Mouse (Mus musculus) heart, postnatal 25 days (tissue): ENCODE data around the gene 2310007B03Rik. TPM values are rescaled to one million over a fixed set of nuclear protein-coding genes. Genes with fewer than 3 reads are reported as not detected.

ENCODE experiments used
- DNase-seq: peaks from one replicate; pipeline ENCODE4 v3.0.0; 2022; ENCODE audit warnings: low spot score
- intact Hi-C: fragments of 180-260 bp; cut with DNase I; formaldehyde crosslinking; loops from one replicate; pipeline ENCODE4 v1.15.1; 2025
- total RNA-seq, 2 experiments: library from RNA; stranded (reverse); gene quantifications; 2 replicates each; pipeline ENCODE4 v1.2.3; 2021

2310007B03Rik gene
- total RNA-seq, 2 experiments from 2014 or later = not detected

DNA sequence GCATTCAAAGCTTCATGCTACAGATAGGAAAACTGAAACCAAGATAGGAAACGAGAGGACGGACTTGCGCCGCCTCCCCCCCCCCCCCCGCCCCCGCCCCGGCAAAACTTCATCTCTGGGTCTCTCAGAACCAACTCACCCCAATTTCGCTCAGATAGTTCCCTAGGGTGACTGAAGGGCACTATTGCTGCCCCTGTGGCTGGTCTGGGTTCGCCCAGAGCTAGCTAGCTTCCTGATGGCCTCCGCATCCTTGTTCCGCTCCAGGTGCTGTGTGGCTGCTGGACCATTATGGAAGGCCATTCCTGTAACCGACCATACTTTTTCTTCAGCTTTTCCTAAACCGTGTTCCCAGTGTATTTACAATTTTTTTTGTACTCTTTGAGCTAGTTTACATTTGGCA, 45.3 kb downstream of the 2310007B03Rik start:
- DNase-seq = no peak
- intact Hi-C loops = no loop called here

DNA sequence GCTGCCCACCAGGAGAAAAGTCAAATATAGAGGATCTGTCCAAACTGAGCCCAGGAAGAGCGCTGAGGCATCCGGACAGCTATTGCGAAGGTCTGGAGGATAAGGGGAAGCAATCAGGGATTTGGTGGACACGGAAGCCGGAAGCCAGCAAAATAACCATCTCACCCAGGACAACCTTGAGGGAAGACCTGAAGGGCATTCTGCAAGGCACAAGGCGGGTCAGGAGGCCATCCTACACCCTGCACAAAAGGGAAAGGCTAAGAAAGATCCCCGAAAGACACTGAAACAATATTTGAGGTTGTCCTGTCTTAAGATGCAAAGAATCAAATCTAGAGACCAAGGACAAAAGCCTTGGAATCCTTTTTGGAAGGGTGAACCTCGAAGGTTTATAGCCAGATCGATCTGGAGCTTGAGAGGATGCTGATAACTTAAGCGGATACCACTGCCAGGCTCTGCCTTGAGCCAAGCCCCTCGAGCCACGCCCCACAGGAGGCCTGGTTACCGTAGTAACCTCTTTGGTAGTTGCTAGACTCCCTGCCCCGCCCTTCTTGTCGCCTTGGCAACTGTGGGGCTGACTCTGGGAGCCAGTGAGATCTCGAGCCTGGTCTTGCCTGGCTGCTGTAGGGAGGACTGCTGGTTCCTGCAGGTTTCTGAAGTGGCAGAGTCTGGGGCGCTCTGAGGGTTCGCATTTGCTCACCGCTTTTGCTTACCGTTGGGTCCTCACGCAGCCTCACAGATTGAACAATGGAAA, 45.9 kb downstream of the 2310007B03Rik start:
- DNase-seq = no peak
- intact Hi-C loops = no loop called here

DNA sequence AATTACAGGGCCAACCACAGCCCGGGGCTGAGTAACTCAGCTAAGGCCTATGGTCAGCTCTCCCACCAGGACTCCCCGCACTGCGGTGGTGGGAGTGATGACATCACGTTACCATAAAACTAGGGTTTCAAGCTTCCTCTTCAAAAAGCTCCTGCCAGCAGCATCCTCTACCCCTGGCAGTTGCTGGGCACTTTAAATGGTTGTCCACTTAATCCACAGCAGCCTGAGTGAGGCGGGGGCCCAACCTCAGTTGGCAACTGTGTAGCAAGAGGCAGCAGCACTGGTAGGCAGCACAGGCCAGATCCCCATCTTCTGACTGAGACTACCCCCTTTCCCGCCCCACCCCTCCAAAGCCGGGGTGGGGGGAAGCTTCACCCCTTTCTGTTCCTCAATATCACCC, 58.0 kb downstream of the 2310007B03Rik start:
- no peak for DNase-seq
- intact Hi-C loops = no loop called here

DNA sequence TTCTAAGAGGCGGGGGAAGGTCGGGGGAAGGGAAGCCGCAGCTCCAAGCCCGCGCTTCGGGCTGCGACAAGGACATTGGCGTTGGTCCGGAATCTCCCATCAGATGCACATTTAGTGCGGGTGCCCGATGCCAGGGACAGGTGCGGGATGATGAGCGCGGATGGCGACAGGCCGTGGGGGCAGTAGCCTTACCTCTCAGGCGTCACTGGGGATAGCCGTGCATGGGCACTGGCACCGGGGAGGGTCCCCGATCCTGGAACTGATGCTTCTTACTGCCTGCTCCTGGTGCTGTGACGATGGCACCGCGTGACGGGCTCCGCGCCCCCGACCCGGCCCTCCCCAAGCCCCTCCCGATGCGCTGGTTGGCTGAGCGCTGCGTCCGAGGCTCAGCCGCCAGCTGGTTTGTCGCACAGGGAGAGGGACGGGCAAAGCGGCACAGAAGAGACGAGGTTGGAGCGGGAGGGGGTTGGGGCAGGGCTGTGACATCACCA, 59.1 kb downstream of the 2310007B03Rik start, which contains the start of gene Kif1a:
Gene Kif1a (minus strand): TSS at position 381 of the 491 bp plus-strand sequence.
- no peak for DNase-seq
- intact Hi-C loops = no loop called here

Other genes with a start within 250 kb of the 2310007B03Rik start
- gene Capn10, start 226.6 kb downstream of the 2310007B03Rik start, total RNA-seq = 1 to 10 TPM; 6.9 TPM
- gene Gpr35, start 210.1 kb downstream of the 2310007B03Rik start, total RNA-seq = under 1 TPM; 0.36 to 0.75 TPM
- not detected for gene Aqp12, start 154.6 kb downstream of the 2310007B03Rik start, total RNA-seq
- 1 to 10 TPM in 1 of 2 experiments, under 1 TPM in 1; 0.94 to 1.6 TPM for gene Kif1a, start 59.0 kb downstream of the 2310007B03Rik start, total RNA-seq
- not detected for gene Agxt, start 25.7 kb downstream of the 2310007B03Rik start, total RNA-seq
- under 1 TPM; 0.10 to 0.11 TPM for gene Crocc2, start 7.8 kb upstream of the 2310007B03Rik start, total RNA-seq
- 10 to 100 TPM; 10.4 to 12.8 TPM for gene Sned1, start 74.9 kb upstream of the 2310007B03Rik start, total RNA-seq
- 10 to 100 TPM; 14.6 to 15.7 TPM for gene Mterf4, start 145.0 kb upstream of the 2310007B03Rik start, total RNA-seq
- 10 to 100 TPM; 23.4 to 29.2 TPM for gene Ppp1r7, start 181.9 kb upstream of the 2310007B03Rik start, total RNA-seq
- gene Pask, start 182.5 kb upstream of the 2310007B03Rik start, total RNA-seq = 1 to 10 TPM in 1 of 2 experiments, under 1 TPM in 1; 0.39 to 1.2 TPM
- not detected for gene Ano7, start 213.0 kb upstream of the 2310007B03Rik start, total RNA-seq